Mouse (Mus musculus) kidney, adult 9 months (tissue): ENCODE measurements around the gene Macrod1.
A peak's percentile ranks its signal among the peaks of the same experiment; 100 is the strongest.

ENCODE experiments used
- DNase-seq: peaks from one replicate; pipeline ENCODE4 v3.0.0; 2022

Gene Macrod1

DNA sequence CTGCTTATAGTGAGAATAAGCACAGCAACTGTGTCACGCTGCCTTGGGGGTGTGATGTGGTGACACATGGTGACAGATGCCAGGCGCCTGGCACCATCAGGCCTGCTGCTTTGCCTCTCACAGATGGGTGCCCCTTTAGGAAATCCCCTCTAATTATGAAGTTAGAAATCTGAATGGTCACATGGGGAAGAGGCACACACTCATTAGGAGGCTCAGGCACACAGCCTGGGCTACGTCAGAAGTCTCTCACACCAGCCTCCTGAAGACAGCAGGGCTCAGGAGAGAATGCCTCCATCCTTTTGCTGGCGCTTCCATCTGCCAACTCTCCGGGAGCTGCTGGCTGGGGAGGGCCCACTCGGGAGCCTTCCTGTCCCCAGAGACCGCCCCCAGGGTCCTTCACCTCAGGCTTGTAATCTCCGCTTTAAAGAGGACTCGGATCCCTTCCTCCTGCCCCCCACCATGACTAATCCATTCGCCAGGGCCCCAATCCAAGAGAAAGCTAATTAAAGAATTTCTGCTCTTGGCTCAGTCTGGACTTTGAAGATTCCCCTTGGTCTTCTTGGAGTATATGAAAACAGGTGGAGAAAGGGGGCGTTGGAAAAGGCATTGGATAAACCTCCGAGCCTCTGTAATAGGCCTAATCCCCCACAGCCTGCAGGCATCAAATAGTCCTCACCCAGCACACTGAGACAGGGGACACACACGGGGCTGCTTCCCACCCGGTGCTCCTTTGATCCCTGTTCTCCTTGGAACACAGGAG, 26.6 kb downstream of the Macrod1 start:
- DNase-seq: no peak

DNA sequence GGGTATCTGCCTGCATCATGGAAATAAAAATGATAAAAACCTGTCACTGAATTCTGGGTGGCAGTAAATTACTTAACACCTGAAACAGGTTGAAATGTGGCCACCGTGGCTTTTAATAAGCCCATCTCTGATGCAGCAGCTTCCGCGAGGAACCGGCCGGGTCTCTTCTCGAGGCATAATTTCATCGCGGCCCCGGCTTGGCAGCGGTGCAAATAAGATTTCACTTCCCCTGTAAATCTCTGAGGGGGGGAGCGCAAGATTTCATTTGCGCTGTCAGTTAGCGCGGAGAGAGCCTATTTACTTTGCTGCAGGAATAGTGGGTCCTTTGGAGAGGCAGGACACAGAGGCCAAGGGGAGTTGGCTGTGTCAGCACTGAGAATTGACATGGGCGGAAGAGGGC, 28.1 kb downstream of the Macrod1 start:
- DNase-seq: no peak

DNA sequence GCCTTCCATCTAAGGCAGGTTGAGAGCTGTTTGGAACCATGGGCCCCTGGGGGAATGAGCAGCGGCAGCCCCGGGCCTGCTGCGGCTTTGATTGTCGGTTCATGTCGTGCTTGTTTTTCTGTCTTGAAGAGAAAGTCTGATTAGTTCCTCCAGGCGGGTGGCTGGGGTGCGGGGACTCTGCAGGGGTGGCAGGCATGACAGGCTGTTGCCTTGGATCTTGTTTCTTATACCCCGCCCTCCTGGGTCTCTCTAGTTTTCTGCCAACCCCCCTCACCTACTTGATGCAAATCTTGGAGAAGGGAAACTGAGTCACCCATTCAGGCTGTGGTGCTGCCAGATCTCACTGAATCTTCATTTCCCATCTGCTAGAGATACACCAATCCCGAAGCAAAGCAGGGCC, 31.9 kb downstream of the Macrod1 start:
- no peak for DNase-seq

DNA sequence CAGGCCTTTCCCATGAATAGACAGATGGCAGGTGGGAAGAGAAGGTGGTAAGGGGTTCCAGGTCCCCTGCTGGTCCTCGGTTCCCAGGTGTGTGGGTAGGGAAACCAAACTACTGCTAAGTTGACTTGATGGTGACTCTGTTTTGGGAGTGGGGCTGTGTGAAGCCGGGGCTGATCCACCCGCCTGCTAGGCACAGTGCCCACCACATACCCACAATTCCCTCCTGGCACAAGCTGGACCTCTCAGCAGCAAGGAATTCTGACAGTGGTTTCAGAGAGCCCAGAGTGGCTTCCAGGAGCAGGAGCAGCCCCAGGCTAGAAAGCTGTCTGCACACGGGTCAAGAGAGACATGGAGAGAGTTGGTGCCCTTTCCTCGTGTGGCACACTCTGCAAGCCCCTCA, 32.4 kb downstream of the Macrod1 start:
- no peak for DNase-seq

DNA sequence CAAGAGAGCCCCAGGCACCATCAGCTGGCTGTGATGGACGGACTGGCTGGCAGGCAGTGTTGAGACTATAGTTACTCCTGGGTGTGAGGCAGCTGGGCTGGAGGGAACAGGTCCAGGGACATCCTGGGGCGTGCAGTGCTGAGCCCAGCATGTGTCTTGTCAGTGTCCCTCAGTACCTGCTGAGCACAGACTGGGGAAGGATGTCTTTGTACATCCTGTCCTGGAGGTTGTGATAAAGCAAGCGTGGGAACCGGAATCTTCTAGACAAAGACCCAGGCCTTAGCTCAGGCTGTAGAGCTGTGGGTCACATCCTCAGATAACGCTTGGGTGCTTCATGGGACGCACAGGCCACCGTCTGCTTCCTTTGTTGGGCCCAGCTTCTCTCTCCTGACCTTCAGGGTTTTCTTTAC, 33.2 kb downstream of the Macrod1 start:
- no peak for DNase-seq

DNA sequence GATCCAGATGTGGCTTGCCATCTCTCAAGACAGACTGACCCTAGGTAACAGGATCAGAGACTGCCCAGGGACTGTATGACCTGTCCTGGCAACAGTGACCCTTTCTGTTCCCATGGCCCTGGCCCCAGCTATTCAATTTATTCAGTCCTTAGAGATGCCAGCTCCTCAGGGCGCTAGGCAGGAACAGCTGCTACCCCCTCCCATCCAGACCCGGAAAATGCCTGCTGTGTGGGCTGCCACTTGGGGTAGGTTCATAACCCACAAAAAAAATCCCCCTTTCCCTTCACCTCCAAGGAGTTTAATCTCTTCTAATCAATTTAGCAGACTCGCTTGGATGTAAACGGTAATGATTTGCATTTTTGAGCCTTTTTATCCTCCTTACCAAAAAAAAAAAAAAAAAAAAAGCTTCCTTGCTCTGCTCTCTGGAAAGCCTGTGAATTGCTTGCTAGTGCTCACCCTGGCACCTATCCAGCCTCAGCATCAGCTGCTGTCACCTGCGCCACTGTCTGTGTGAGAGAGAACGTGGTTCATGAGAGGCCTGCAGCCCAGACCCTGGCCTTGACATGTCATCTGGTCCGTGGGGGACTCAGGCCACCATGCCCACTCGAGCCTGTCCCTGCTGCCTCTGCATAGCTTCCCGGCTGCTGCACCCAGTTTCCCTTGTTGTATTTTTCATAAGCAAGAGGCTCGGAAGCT, 33.9 kb downstream of the Macrod1 start:
- DNase-seq: no peak

DNA sequence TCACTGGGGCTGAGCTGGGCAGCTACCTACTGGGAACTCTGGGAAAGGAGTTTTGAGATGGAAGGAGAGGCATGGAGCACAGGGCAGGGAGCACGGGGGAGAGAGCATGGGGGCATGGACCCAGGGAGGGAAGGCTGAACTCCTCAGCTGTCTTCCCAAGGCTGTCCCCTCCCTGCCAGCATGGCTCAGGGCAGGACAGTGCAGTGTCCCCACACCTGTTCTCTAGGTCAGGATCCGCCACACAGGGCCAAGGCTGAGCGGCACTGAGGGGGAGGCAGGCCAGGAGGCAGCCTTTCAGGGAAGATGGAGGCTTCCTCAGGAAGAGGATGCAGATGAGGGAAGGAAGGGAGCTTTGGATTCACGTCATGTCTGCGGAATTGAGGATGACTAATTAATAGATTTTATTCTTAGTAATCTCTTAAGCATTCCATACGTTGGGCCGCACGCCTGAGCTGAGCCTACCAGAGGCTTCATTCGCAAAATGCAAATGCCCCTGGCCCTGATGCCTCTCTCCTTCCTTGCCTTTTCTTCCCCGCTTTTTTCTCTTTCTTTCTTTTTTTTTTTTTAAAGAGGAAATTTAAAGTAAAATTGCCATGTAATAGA, 34.9 kb downstream of the Macrod1 start:
- no peak for DNase-seq

DNA sequence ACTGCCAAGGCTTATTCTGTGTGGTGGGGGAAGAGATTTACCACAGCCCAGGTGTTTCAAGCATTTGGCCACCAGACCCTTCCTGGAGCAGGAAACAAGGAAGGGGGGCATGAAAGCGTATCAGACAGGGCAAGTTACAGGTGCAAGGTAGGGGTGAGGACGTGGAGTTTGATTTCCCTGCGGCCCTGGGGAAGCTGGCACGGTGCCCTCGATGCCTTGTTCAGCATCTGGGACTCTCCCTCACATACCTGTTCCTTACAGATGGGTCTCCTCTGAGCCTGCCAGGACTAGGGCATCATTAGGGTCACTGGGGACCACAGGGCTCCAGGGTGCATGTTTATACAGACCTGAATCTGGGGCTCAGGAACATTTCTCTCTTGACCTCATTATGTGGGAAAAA, 36.1 kb downstream of the Macrod1 start:
- DNase-seq: no peak

DNA sequence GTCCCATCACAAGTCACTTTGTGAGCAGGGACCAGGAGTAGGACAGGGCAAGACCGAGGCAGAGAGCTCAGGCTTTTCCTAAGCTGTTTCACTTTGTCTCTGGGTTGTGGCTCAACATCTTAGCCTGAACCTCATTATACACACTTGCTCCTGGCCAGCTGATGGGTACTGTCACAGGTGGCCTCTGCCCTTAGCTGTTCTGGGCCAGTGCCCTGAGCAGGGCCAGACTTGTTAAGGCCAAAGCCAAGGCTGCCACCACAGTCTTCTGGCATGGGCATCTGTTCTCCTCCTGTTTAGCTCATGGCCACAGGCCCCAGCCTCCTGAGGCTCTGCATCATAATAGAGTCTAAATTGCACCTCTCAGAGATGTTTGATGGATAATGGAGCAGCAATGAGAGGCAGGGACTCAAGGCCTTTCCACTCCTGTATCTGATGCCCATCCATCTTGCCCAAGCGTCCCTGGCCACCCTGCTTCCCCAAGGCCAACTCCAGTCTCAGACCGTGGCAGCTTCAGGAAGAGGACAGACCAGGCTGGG, 43.1 kb downstream of the Macrod1 start:
- no peak for DNase-seq

DNA sequence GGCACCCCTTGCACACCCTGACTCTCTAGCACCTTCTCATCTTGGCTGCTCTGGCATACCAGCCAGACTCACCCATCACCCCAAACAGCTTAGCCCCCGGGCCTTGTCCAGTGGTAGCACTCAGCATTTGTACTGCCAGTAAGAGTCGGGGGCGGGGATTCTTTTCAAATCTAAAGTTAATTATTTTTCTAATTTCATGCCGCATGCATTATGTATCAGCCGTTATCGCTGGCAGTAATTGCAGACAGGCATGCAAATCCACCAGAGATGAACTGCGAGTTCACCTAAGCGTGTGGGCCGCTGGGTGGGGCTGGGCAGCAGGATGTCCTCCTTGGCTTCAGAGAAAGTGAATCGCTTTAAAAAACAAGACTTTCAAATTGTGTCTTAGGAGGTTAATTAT, 45.4 kb downstream of the Macrod1 start:
- DNase-seq: no peak

DNA sequence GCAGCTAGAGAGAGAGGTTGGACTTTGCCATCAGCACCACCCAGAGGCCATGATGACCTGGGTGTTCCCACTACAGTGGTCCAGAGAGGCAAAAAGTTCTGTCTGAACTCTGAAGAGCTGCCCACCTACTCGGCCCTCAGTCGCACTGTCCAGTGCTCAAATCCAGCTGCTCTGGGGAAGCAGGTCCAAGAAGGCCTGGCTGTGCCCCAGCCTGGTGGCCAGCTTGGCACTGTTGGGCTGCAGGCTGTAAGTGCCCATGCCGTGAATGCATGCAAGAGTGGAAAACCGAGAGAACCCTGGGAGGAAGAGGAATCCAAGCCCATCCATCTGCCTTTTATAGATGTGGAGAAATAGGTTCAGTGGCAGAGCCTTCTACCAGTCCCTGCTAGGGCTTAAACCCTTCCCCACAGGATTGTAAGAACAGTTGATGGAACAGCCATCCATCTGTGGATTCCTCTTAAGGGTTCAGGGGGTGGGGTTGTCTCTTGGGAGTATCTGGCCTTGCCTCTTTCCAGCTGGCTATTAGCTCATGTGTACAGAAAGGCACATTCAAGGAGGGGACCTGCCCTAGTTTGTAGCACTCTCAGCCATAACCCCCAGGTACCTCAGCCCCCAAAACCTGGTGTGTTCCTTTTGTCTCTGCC, 46.9 kb downstream of the Macrod1 start:
- DNase-seq: no peak

DNA sequence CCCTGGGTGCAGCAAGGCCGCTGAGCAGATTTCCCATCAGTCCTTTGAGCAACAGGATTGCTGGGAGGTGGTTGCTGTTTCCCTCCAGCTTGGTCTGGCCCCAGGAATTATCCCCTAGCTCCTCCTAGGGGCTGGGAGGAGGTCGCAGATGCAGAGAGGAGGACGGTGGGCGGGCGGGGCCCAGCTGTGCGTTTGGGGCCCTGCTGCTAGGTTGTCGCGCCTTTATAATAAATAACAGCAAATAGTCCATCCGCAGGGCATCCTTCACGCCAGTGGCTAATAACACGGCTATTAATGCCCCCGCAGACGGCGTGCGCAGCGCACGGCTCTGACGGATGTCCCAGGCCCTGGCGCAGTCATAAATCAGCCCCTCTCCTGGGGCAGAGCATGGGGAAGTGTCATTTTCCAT, 47.4 kb downstream of the Macrod1 start:
- no peak for DNase-seq

DNA sequence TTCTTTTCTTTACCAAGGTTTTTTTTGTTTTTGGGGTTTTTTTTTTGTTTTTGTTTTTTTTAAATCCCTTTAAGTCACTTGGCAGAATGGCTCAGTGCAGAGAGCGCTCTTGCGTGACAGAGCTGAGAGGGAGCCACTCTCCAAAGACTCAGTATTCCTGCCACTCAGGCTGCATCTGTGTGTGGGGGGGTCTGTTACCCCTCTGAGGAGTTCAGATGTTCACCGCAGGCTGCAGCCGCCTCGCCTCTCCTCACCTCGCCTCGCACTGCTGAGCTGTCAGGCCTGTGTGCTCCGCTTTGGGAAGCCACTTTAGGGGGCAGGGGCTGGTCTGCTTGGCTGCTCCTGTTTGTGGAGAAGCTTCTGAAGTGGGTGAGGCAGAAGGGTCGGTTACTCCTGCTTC, 48.9 kb downstream of the Macrod1 start, which contains the start of gene Flrt1:
TSS of gene Flrt1 (minus strand) at position 186 of the 400 bp plus-strand sequence.
- DNase-seq: no peak

DNA sequence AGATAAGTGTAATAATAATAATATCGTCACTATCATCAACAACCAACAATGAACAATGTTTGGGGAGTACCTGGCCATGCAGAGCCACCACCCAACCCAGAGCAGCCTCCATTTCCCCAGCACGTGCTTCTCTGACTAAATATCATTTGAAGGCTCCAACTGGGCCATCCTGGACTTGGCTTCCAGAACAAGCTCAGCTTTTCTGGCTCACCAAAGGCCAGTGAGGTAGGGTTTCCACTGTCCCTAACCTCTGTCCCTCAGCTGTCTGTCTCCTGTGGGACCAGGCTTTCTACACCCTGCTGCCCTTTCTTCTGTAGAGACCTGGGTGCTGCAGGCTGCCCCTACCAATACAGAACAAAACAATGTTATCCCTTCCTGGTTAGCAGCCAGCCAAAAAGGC, 50.0 kb downstream of the Macrod1 start:
- DNase-seq: no peak

DNA sequence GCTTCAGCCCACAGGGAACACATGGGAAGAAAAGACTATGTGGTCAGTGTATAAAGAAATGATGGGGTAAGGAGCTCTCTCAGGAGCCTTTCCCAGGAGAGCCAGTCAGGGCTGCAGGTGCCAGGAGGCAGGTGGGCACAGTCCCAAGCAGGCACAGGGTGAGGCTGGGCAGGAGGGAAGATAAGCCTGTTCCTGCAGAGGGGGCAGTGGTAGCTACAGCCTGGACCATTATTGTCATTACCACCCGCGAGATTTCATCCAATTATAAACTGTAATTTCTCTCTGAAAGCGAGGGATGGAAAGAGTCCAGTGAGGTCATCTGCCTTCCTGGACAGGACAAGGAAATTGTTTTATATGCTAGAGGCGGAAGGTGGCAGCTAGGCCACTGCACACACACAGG, 50.6 kb downstream of the Macrod1 start:
- no peak for DNase-seq

DNA sequence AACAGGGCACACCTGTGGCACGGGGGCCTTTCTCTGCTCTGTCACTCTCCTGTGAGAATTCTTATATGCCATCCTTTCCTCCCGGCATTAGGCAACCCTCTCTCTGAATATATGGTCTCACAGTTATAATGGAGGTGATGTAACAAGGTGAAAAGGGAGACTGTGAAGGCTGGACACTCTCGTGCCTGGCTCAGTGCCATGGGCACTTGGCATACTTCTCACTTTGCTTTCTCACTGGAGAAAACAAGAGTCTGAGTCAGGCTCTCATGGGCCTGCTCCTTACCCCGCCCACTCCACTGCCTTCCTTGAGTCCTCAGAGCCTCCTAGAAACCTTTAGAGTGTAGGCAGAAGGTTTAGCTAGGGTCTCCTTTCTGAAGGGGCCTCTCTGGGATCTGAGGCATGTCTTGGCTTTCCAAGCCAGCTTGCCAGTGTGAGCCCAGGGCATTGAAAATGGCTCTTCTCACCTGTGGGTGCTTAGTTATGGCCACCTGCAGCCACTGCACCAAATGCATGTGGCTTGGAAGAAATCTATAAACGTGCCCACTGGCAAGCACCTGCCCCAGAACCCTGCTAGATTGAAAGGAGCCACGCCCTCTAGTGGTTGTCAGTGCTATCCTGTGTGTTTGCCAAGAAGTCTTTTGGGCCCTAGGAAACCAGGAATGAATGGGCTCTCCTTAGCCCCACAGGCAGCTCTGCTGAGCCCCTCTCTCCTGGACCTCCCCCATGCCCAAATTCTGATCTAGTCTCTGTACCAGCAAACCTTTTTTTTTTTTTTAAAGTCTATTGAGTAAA, 51.7 kb downstream of the Macrod1 start:
- DNase-seq: peak; percentile 73

DNA sequence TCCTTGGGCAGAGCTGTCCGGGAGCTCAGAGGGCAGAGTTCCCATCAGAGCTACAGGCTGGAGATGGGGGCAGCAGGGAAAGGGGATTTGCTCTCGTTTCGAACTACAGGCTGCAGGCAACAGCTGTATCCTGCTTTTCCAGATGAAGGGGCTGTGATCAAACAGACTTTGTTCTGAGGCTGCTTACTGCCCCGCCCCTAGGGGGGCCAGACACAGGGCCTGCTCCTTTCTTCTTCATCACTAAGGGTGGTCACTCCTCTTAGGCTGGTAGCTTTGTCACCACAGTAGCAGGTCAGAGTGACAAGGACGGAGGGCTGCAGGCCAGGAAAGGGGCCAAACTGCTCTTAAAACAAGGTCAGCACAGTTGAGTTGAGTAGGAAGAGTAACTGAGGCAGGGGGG, 53.5 kb downstream of the Macrod1 start:
- DNase-seq: no peak

DNA sequence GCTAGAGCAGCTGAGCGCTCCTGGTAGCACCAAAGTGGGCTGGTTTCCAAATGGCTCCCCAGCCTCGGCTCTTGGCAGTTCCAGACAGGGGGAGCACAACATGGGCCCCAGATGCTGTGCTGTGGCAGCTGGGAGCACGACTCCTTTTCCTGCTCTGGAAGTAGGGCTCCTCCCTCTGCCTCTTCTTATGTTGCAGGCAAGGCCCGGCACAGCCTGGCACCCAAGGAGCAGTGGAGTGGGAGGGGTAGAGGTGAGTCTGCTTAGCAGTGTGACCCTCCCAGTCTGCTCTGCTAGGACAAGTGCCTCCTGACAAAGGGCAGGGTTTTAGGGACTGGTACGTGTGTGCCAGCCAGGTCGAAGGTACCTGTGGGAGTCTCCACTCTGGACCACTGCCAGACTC, 54.3 kb downstream of the Macrod1 start:
- DNase-seq: no peak

DNA sequence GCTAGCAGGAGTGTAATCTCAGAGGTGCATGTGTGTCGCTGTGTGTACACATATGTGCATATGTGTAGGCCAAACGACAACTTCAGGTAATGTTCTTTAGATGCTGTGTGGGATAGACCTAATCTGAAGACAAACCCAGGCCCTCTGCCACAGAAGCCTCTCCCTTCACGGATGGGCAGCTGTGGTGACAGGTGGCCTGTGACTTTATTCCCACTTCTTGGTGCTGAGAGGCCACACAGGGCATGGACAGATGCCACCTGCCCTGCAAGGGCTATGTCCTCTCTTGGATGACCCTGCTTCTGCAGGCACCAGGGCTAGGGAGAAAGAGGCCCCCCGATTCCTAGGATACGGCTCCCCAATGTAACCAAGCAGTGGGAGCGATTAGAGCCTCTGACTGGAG, 54.7 kb downstream of the Macrod1 start:
- DNase-seq: no peak

DNA sequence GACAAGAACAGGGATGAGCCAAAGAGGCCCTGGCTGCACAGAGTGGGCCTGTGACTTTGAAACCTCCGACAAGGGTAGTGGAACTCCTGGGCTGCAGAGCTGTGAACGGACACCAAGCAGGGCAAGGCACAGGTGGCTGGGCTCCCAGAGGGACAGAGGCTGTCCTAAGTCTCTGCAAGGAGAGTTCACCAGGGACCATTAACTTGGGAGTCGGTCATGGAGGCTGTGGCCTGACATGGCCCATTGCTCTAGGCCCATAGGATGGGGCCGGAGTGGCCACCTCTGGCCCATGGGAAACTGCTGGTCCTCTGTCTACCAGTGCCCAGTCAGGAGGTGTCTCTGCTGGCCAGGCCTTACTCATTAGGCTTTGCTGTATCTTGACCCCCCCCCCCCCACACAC, 55.1 kb downstream of the Macrod1 start:
- no peak for DNase-seq

DNA sequence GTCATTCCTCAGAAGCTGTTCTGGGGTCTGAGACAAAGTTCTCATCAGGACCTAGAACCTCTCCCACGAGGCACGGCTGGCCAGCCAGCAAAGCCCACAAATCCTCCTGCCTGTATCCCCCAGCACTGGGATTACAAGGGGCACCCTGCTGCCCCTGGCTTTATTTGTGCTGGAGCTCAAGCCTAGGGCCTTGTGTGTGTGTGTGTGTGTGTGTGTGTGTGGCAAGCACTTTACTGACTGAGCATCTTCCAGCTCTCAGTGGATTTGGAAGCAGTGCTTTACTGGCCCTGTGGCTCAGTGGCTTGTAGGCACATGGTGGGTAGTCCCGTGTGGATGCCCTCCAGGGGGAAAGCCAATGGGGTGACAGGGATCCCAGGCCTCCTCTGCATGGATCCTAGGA, 56.0 kb downstream of the Macrod1 start:
- no peak for DNase-seq

DNA sequence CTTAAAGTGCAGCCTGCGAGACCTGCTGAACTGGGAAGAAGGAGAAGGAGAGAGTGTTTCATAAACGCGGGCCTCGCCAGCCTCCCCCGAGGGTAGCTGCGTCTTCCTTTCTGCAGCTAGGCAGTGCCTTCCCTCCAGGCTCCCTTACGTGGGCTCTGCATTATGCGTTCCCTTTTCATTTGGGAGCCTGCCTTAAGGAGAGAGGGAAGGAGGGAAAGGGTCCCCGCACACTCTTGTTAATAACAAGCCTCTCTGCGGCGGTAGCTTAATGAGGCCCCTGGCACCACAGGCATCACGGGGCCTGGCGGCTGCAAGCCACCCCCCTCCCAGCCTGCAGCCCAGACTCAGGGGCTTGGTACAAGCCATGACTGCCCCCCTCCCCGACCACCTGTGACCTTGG, 57.0 kb downstream of the Macrod1 start:
- DNase-seq: no peak
